Mouse (Mus musculus): Measurements from ENCODE around the gene Fam136a. TPM values are rescaled to one million over a fixed set of nuclear protein-coding genes. Genes with fewer than 3 reads are reported as not detected.
A peak's percentile ranks its signal among the peaks of the same experiment; 100 is the strongest.

Fam136a gene
- polyA plus RNA-seq, 1 experiment from 2014 or later, result 125 TPM

DNA sequence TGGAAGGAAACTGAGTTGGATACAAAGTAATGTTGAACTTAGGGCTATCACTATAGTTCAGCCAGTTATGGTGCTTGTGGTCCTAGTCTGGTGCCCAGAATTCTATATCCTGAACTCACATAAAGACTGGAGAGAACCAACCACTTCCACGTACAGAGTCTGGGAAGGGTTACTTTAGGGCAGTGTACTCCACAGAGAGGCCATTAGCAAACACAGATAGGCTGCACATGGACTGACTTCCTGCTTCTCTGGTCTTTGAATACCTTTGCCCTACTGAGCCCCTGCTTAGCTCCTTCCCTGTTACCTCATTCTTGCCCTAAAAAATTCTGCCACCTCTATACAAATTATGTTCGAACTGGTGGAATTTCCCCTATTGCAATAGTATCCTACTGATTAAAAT lies 34.5 kb downstream of the Fam136a start:
- Histone ChIP-seq H3K9ac (no peak overlapping the region), H3K27ac (no peak overlapping the region), H3K4me3 (no peak overlapping the region), H3K36me3 (no peaks in the 10 kb centered on the region), H3K4me1 (peaks cover 24% of the 10 kb centered on the region), H3K9me3 (no peaks in the 10 kb centered on the region), H3K27me3 (peaks cover 4% of the 10 kb centered on the region; the same call in 1 of the 2 replicates), H3K4me2 (no peak overlapping the region)
- 81% methylated on average over 2 of the region's 2 CpGs for WGBS
- ATAC-seq (ENCODE audit: insufficient number of reproducible peaks, insufficient read depth, low FRiP score, low TSS enrichment, low read depth), result no peak

DNA sequence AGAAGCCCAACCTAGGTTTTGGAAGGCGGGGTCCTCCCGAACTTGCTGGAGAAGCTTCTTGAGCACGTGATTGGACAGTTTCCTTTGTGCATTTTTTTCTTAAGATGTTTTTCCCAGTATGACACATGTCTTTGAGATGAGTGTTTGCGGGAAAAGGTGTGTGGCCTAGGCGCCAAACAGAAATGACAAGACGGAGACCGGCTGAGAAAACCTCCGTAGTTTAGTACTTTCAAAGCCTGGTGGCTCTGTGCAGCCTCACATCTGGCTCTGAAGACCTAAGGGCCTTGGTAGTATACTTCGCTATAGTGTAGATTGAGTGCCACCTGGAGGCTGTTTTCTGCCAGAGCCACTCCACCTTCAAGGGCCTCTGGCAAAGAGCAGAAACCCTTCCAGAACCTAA lies 35.5 kb downstream of the Fam136a start:
- 1% methylated on average over 9 of the region's 9 CpGs for WGBS
- H3K36me3 ChIP-seq, result no peaks in the 10 kb centered on the region
- no peak overlapping the region for H3K27ac ChIP-seq
- H3K4me2 ChIP-seq, result peak overlapping the region; percentile 56
- no peak for ATAC-seq (ENCODE audit: insufficient number of reproducible peaks, insufficient read depth, low FRiP score, low TSS enrichment, low read depth)
- peak overlapping the region; percentile 52; the same call in 1 of the 2 replicates for H3K9ac ChIP-seq
- H3K4me1 ChIP-seq, result peaks cover 16% of the 10 kb centered on the region
- peaks cover 4% of the 10 kb centered on the region; the same call in 1 of the 2 replicates for H3K27me3 ChIP-seq
- H3K4me3 ChIP-seq, result peak overlapping the region; percentile 34
- H3K9me3 ChIP-seq, result no peaks in the 10 kb centered on the region

DNA sequence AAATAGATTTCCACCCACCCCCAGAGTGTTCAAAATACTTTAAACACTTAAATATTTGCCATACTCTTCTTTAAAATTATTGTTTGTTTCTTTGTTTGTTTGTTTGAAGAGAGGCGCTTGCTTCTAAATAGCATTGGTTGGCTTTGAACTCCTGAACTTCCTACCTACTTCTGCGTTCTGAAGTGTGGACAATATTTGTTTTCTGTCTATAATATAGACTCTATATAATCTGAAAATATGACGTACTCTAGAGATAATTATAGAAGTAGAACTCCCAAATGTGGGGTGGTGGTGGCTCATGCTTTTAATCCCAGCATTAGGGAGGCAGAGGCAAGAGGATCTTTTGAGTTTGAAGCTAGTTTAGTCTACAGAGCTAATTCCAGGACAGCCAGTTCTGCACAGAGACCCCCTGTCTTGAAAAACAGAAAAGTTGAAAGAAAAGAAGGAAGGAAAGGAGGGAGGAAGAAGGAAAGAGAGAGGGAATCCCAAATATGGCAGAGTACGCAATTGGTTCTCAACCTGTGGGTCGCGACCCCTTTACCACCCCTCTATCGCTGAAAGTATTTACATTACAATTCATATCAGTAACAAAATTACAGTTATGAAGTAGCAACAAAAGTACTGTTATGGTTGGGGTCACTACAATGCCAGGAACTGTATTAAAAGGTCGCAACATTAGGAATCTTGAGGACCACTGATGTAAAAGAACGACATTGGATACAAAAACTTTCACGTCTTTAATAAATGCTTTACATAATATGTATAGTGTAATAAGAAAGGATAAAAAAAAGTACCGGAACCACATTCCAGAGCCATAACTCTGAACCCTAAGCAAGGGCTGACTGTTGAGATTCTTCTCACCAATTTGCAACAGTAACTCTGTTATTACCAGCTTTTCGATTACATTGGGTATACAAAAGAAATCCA lies 37.5 kb downstream of the Fam136a start:
- H3K9me3 ChIP-seq, result no peaks in the 10 kb centered on the region
- ATAC-seq (ENCODE audit: insufficient number of reproducible peaks, insufficient read depth, low FRiP score, low TSS enrichment, low read depth), result no peak
- peaks cover 4% of the 10 kb centered on the region; the same call in 1 of the 2 replicates for H3K27me3 ChIP-seq
- peak overlapping the region; percentile 65 for H3K4me2 ChIP-seq
- 32% methylated on average over 12 of the region's 12 CpGs for WGBS
- peaks cover 18% of the 10 kb centered on the region; the same call in 1 of the 2 replicates for H3K4me1 ChIP-seq
- H3K9ac ChIP-seq, result peak overlapping the region; percentile 44
- peak overlapping the region; percentile 51 for H3K27ac ChIP-seq
- H3K4me3 ChIP-seq, result peak overlapping the region; percentile 91
- H3K36me3 ChIP-seq, result peaks cover 6% of the 10 kb centered on the region; the same call in 1 of the 2 replicates

DNA sequence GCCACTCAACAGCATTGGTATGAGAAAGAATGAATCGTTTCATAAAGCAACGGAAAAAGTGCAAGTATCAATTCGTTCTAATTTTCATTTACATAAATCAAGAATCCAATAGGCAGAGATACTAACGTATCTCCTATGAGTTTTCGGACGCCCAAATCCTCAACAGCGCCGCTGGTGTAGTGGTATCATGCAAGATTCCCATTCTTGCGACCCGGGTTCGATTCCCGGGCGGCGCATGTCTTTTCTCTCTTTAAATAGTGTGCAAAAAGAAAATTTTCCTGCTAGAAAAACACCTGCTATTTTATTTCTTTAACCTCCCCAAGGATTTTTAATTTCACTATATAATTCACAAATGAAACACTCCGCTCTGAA lies 38.3 kb downstream of the Fam136a start:
- peak overlapping the region; percentile 100 for H3K27ac ChIP-seq
- H3K9me3 ChIP-seq, result no peaks in the 10 kb centered on the region
- peaks cover 18% of the 10 kb centered on the region; the same call in 1 of the 2 replicates for H3K4me1 ChIP-seq
- H3K4me2 ChIP-seq, result peak overlapping the region; percentile 65
- H3K9ac ChIP-seq, result peak overlapping the region; percentile 99
- peak overlapping the region; percentile 91 for H3K4me3 ChIP-seq
- ATAC-seq (ENCODE audit: insufficient number of reproducible peaks, insufficient read depth, low FRiP score, low TSS enrichment, low read depth), result peak; percentile 65
- under 1% methylated on average over 15 of the region's 15 CpGs for WGBS
- peaks cover 6% of the 10 kb centered on the region; the same call in 1 of the 2 replicates for H3K36me3 ChIP-seq
- H3K27me3 ChIP-seq, result peaks cover 2% of the 10 kb centered on the region; the same call in 1 of the 2 replicates

DNA sequence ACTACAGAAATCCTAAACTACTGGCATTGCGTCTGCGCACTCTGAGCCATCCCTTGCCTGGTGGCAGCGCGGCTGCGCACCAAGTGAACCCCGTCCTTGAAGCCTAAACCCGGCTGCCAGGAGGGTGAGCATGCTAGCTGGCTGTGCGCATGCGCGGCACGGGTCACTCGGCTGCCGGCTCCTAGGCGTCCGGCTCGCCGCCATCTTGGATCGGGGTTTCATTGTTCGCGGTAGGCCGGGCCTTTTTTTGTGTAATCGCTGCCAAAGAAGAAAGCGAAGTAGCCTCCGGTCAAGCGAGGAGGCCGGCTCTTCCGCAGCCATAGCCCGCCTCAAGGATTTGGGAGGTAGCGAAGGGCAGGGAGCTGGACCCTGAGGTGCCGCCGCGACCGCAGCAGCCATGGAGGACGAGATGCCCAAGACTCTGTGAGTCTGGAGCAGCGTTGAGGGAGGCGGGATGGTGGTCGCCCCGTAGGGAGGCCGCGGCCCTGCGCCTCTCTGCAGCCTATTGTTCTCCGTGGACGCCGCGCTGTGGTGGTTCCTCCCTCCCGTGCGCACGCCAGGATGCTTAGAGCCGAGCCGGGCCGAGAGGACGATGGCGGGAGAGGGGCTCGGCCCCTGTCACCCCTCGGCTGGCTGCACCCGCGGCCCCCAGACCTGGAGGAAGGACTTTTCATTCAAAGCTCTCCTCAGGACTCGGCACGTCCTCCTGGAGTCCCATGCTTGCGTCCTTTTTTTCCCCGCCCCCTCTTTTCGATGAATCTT lies 38.8 kb downstream of the Fam136a start, which contains the start of gene Tia1:
Tia1 (plus strand) TSS at position 120 of the 762 bp plus-strand sequence.
- peak; percentile 95 for ATAC-seq (ENCODE audit: insufficient number of reproducible peaks, insufficient read depth, low FRiP score, low TSS enrichment, low read depth)
- no peaks in the 10 kb centered on the region for H3K27me3 ChIP-seq
- H3K9ac ChIP-seq, result peak within 1 kb of the TSS; percentile 99
- H3K4me2 ChIP-seq, result peak within 1 kb of the TSS; percentile 65
- peaks cover 18% of the 10 kb centered on the region; the same call in 1 of the 2 replicates for H3K4me1 ChIP-seq
- H3K4me3 ChIP-seq, result peak within 1 kb of the TSS; percentile 91
- no peaks in the 10 kb centered on the region for H3K9me3 ChIP-seq
- peak within 1 kb of the TSS; percentile 100 for H3K27ac ChIP-seq
- WGBS, result under 1% methylated on average over 61 of the region's 62 CpGs
- peaks cover 6% of the 10 kb centered on the region; the same call in 1 of the 2 replicates for H3K36me3 ChIP-seq

DNA sequence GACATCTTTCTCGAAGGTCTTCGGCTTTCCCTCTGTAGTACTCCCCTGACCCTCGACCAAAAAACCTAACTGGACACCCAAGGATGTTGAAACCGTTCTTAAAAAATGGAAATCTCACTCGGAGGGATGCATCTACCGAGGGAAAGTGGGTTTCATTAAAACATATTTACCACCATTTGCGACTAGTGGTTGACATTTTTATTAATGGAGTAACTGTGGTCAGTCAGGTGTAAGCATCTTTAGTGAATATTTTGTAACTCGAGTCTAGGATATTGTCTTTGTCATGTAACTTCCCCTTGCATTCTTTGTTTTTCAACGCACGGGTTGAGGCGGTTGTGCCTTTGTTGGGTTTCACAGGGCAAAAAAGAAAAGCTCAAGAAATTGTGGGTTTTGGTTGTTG lies 39.5 kb downstream of the Fam136a start:
- Histone ChIP-seq H3K36me3 (peaks cover 6% of the 10 kb centered on the region; the same call in 1 of the 2 replicates), H3K27me3 (no peaks in the 10 kb centered on the region), H3K4me3 (peak overlapping the region; percentile 91), H3K9ac (peak overlapping the region; percentile 99), H3K4me2 (peak overlapping the region; percentile 65), H3K4me1 (peaks cover 18% of the 10 kb centered on the region; the same call in 1 of the 2 replicates), H3K9me3 (no peaks in the 10 kb centered on the region), H3K27ac (peak overlapping the region; percentile 100)
- no peak for ATAC-seq (ENCODE audit: insufficient number of reproducible peaks, insufficient read depth, low FRiP score, low TSS enrichment, low read depth)
- WGBS, result under 1% methylated on average over 11 of the region's 11 CpGs

DNA sequence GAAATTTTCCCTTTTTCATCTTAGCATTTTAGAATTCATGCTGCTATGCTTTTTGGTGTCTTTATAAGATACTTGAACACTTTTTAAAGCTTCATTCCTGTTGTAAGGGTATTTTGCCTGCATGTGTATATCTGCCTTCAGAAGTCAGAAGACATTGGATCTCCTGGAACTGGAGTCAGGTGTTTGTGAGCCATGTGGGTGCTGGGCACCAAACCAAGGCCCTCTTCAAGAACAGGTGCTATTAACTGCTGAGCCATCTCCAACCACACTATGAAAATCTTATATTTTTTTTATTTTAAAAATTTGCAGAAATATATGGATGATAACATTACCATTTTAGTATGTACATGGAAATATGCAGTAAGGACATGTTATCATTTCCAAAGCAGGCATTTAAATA lies 40.9 kb downstream of the Fam136a start:
- Histone ChIP-seq H3K4me3 (peak overlapping the region; percentile 91), H3K9me3 (no peaks in the 10 kb centered on the region), H3K4me2 (peak overlapping the region; percentile 65), H3K4me1 (peaks cover 13% of the 10 kb centered on the region; the same call in 1 of the 2 replicates), H3K9ac (no peak overlapping the region), H3K27ac (no peak overlapping the region), H3K36me3 (peaks cover 6% of the 10 kb centered on the region; the same call in 1 of the 2 replicates), H3K27me3 (no peaks in the 10 kb centered on the region)
- ATAC-seq (ENCODE audit: insufficient number of reproducible peaks, insufficient read depth, low FRiP score, low TSS enrichment, low read depth), result no peak

DNA sequence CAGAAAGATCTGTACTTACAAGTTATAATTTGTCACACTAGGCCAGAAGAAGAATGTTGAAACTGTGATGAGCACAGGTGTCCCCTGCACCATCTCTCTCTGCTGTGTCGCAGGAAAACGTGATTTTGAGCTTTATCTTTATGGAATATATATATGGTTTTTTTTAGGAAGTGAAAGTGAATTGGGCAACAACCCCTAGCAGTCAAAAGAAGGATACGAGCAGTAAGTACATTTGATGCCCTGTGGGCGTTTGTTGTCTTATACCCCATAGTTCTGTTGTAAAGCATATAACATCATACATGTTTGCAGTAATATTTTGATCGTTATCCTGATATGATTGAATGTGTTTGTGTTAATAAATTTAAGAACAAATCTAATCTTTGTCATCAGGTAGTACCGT lies 53.3 kb downstream of the Fam136a start:
- H3K27me3 ChIP-seq, result no peaks in the 10 kb centered on the region
- H3K4me3 ChIP-seq, result no peak overlapping the region
- WGBS, result 89% methylated on average over 6 of the region's 6 CpGs
- no peak overlapping the region for H3K4me2 ChIP-seq
- H3K9ac ChIP-seq, result no peak overlapping the region
- ATAC-seq (ENCODE audit: insufficient number of reproducible peaks, insufficient read depth, low FRiP score, low TSS enrichment, low read depth), result no peak
- H3K27ac ChIP-seq, result no peak overlapping the region
- no peaks in the 10 kb centered on the region for H3K4me1 ChIP-seq
- H3K9me3 ChIP-seq, result no peaks in the 10 kb centered on the region
- peaks cover 84% of the 10 kb centered on the region for H3K36me3 ChIP-seq

DNA sequence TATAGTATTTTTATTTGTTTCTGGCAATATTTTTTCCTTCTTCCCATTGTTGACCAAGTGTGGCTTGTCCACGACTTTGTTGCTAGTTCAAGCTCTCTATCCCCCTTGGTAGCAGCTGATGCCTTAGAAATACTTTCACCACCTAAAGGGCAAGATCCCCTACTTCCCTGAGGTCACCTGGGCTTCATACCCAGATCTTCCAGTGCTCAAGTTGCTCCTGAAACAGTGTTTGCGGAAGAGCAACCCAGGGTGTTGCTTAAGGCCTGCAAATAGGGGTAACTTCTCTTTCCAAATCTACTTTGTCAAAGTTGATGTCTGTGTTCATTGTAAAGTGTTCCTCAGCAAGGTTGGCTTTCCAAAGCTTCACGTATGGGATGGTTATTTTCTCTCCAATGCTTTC lies 53.8 kb downstream of the Fam136a start:
- WGBS, result 84% methylated on average over 3 of the region's 3 CpGs
- ATAC-seq (ENCODE audit: insufficient number of reproducible peaks, insufficient read depth, low FRiP score, low TSS enrichment, low read depth), result no peak
- H3K36me3 ChIP-seq, result peaks cover 82% of the 10 kb centered on the region
- H3K27ac ChIP-seq, result no peak overlapping the region
- no peak overlapping the region for H3K9ac ChIP-seq
- no peaks in the 10 kb centered on the region for H3K27me3 ChIP-seq
- H3K9me3 ChIP-seq, result no peaks in the 10 kb centered on the region
- no peak overlapping the region for H3K4me2 ChIP-seq
- no peak overlapping the region for H3K4me3 ChIP-seq
- H3K4me1 ChIP-seq, result no peaks in the 10 kb centered on the region
